Mouse (Mus musculus) G1E (cell line): Measurements from ENCODE around the gene Zfp467.

ENCODE experiments used
- CTCF ChIP-seq: IDR thresholded peaks from 2 replicates; pipeline ENCODE4 v1.5.1; 2012; ENCODE audit warnings: low read depth, low read length, inconsistent platforms, mixed read lengths
- GATA1 ChIP-seq: IDR thresholded peaks from 2 replicates; pipeline ENCODE4 v1.6.1; 2012; ENCODE audit warnings: borderline replicate concordance, low read length, inconsistent platforms, mixed read lengths
- TAL1 ChIP-seq: conservative IDR thresholded peaks from 2 replicates; pipeline ENCODE4 v1.6.1; 2012; ENCODE audit warnings: low read depth, low read length, inconsistent platforms, mixed read lengths

- TF ChIP-seq CTCF (no peak), GATA1 (no peak), TAL1 (no peak)
These were observed 44.1 kb upstream of the Zfp467 start for GRCm38 (mm10) chr6:48489741-48490140.
